Comparison of ENCODE assay signal across 16 mouse cellular contexts in the genomic region with DNA sequence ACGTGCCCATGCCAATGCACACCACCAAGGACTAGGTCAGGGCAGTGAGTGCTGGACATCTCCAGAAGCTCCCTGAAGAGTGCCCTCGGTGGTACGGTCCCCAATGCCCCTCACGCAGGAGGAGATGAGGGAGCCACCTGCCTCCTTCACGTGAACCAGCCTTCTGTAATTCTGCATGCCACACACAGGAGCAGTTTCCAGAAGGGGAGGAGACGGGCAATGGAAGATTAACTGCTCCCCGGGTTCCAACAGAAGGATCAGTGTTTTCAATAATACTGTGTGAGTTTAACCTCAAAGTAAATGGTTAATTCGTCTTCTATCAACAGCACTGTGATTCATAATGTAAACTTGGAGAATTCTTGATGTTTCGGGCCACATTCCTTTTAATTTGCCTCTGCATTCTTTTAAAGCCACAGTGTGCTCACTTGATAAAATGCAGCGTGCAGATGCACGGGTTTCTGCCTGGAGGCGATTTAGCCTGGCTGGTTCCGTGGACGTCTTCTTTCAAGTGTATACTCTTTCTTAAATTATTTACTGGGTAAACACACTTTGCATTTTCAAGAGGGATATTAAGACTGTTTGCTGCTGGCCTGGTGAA.
DNase-seq lines count a peak whose midpoint lies in the region; ATAC-seq lines count a peak whose summit lies in the region.
"Had no signal": no experiment of that assay in that cellular context is flagged by ENCODE, and none has a peak within 500 bp of the region (broad histone marks: within the 10 kb centered on the region; RNA-seq: fewer than 3 reads in every experiment).

No protein-coding gene starts in this region.

- H3K36me3 ChIP-seq in heart, embryonic 11.5 days (ENCODE audit: control insufficient read depth, insufficient read depth, low read length) = no peaks in the 10 kb centered on the region
- H3K36me3 ChIP-seq in midbrain, embryonic 15.5 days (replicated peaks) = no peaks in the 10 kb centered on the region
- no peaks in the 10 kb centered on the region for H3K36me3 ChIP-seq in midbrain, embryonic 13.5 days
- H3K36me3 ChIP-seq in stomach, embryonic 16.5 days (ENCODE audit: control insufficient read depth, insufficient read depth, low read length) = no peaks in the 10 kb centered on the region
- no peaks in the 10 kb centered on the region for H3K36me3 ChIP-seq in liver, embryonic 11.5 days (ENCODE audit: control insufficient read depth, insufficient read depth, low read length)
- H3K36me3 ChIP-seq: hindbrain, embryonic 15.5 days; midbrain, embryonic 12.5 days had no signal

- no peak overlapping the region for H3K4me3 ChIP-seq in heart, embryonic 11.5 days (ENCODE audit: low read depth, low read length)
- H3K4me3 ChIP-seq in midbrain, embryonic 15.5 days = no peak overlapping the region
- no peak overlapping the region for H3K4me3 ChIP-seq in midbrain, embryonic 13.5 days (replicated peaks)
- H3K4me3 ChIP-seq in stomach, embryonic 16.5 days (replicated peaks; ENCODE audit: low read length) = no peak overlapping the region
- H3K4me3 ChIP-seq in liver, embryonic 11.5 days (ENCODE audit: low read depth, low read length) = no peak overlapping the region
- H3K4me3 ChIP-seq: hindbrain, embryonic 15.5 days; left cerebral cortex, adult 2 months; midbrain, embryonic 12.5 days had no signal

- WGBS in heart, embryonic 11.5 days (ENCODE audit: insufficient replicate concordance) = 56% methylated on average over 14 of the region's 14 CpGs
- WGBS in midbrain, embryonic 15.5 days = 51% methylated on average over 14 of the region's 14 CpGs
- WGBS in midbrain, embryonic 13.5 days = 56% methylated on average over 14 of the region's 14 CpGs
- 15% methylated on average over 14 of the region's 14 CpGs for WGBS in stomach, embryonic 16.5 days
- 66% methylated on average over 14 of the region's 14 CpGs for WGBS in liver, embryonic 11.5 days

- peak overlapping the region; percentile 15; the same call in 1 of the 2 replicates for H3K27ac ChIP-seq in heart, embryonic 11.5 days (ENCODE audit: low read depth, low read length)
- H3K27ac ChIP-seq in midbrain, embryonic 15.5 days = peak overlapping the region; percentile 45
- H3K27ac ChIP-seq in midbrain, embryonic 13.5 days = no peak overlapping the region
- peak overlapping the region; percentile 1 for H3K27ac ChIP-seq in stomach, embryonic 16.5 days (ENCODE audit: low read length)
- no peak overlapping the region for H3K27ac ChIP-seq in liver, embryonic 11.5 days (ENCODE audit: low read depth, low read length)
- H3K27ac ChIP-seq: hindbrain, embryonic 15.5 days; left cerebral cortex, adult 2 months; midbrain, embryonic 12.5 days had no signal

- H3K4me2 ChIP-seq in heart, embryonic 11.5 days = no peak overlapping the region
- H3K4me2 ChIP-seq in midbrain, embryonic 15.5 days = no peak overlapping the region
- H3K4me2 ChIP-seq in midbrain, embryonic 13.5 days (replicated peaks) = no peak overlapping the region
- H3K4me2 ChIP-seq in stomach, embryonic 16.5 days (ENCODE audit: low read depth, low read length) = peak overlapping the region; percentile 37; the same call in 1 of the 2 replicates
- no peak overlapping the region for H3K4me2 ChIP-seq in liver, embryonic 11.5 days
- H3K4me2 ChIP-seq: hindbrain, embryonic 15.5 days; midbrain, embryonic 12.5 days had no signal

- no peak overlapping the region for H3K9ac ChIP-seq in heart, embryonic 11.5 days (ENCODE audit: low read depth, low read length)
- H3K9ac ChIP-seq in midbrain, embryonic 15.5 days = no peak overlapping the region
- no peak overlapping the region for H3K9ac ChIP-seq in midbrain, embryonic 13.5 days (replicated peaks)
- H3K9ac ChIP-seq in stomach, embryonic 16.5 days (ENCODE audit: low read length) = 0 out of 2 replicates have a peak overlapping the region, but pooled peaks have one; percentile 8
- no peak overlapping the region for H3K9ac ChIP-seq in liver, embryonic 11.5 days (ENCODE audit: low read depth, low read length)
- H3K9ac ChIP-seq: hindbrain, embryonic 15.5 days; midbrain, embryonic 12.5 days had no signal

- ATAC-seq in heart, embryonic 11.5 days (replicated peaks; ENCODE audit: insufficient number of reproducible peaks, low FRiP score, low TSS enrichment) = no peak
- ATAC-seq in midbrain, embryonic 15.5 days (replicated peaks) = no peak
- no peak for ATAC-seq in midbrain, embryonic 13.5 days
- ATAC-seq in stomach, embryonic 16.5 days (ENCODE audit: insufficient read depth, low FRiP score) = peak; percentile 35; the same call in 1 of the 2 replicates
- no peak for ATAC-seq in liver, embryonic 11.5 days (replicated peaks; ENCODE audit: low FRiP score)

- H3K4me1 ChIP-seq in heart, embryonic 11.5 days (ENCODE audit: control insufficient read depth, insufficient read depth, low read length) = peaks cover 12% of the 10 kb centered on the region
- H3K4me1 ChIP-seq in midbrain, embryonic 15.5 days = peaks cover 40% of the 10 kb centered on the region
- peaks cover 49% of the 10 kb centered on the region for H3K4me1 ChIP-seq in midbrain, embryonic 13.5 days (replicated peaks)
- peaks cover 30% of the 10 kb centered on the region for H3K4me1 ChIP-seq in stomach, embryonic 16.5 days (ENCODE audit: control insufficient read depth, insufficient read depth, low read length)
- no peaks in the 10 kb centered on the region; the same call in 1 of the 2 replicates for H3K4me1 ChIP-seq in liver, embryonic 11.5 days (replicated peaks; ENCODE audit: control insufficient read depth, insufficient read depth, low read length)

- no peaks in the 10 kb centered on the region for H3K9me3 ChIP-seq in heart, embryonic 11.5 days (replicated peaks; ENCODE audit: control insufficient read depth, low read length)
- H3K9me3 ChIP-seq in midbrain, embryonic 15.5 days = no peaks in the 10 kb centered on the region
- no peaks in the 10 kb centered on the region for H3K9me3 ChIP-seq in midbrain, embryonic 13.5 days
- no peaks in the 10 kb centered on the region for H3K9me3 ChIP-seq in stomach, embryonic 16.5 days (replicated peaks; ENCODE audit: control insufficient read depth, low read length)
- no peaks in the 10 kb centered on the region for H3K9me3 ChIP-seq in liver, embryonic 11.5 days (ENCODE audit: control insufficient read depth, low read length)
- H3K9me3 ChIP-seq: hindbrain, embryonic 15.5 days; midbrain, embryonic 12.5 days had no signal

- H3K27me3 ChIP-seq in heart, embryonic 11.5 days (ENCODE audit: control insufficient read depth, insufficient read depth, low read length) = no peaks in the 10 kb centered on the region
- no peaks in the 10 kb centered on the region for H3K27me3 ChIP-seq in midbrain, embryonic 15.5 days (replicated peaks)
- no peaks in the 10 kb centered on the region for H3K27me3 ChIP-seq in midbrain, embryonic 13.5 days
- no peaks in the 10 kb centered on the region for H3K27me3 ChIP-seq in stomach, embryonic 16.5 days (ENCODE audit: control insufficient read depth, insufficient read depth, low read length)
- H3K27me3 ChIP-seq in liver, embryonic 11.5 days (replicated peaks; ENCODE audit: control insufficient read depth, insufficient read depth, low read length) = no peaks in the 10 kb centered on the region
- H3K27me3 ChIP-seq: hindbrain, embryonic 15.5 days had no signal

- DNase-seq in heart, adult 11 months = no peak
- DNase-seq in kidney, adult 8-10 months = peak; percentile 60 to 62
- no peak for DNase-seq in frontal cortex, postnatal 25 days (ENCODE audit: low spot score in 2 of 2)
- no peak for DNase-seq in liver, embryonic 11.5 days (ENCODE audit: low spot score)
- DNase-seq: adrenal gland, postnatal 14 days; B cell, adult 2 months; heart, postnatal 14 days; liver; lung, postnatal 4 days had no signal

Comparison
In these comparisons a context has a peak if more than half of its experiments do, and no peak if none do; other contexts are left out.
1. H3K27ac ChIP-seq: peak in heart, embryonic 11.5 days (single experiment), midbrain, embryonic 15.5 days (single experiment) and stomach, embryonic 16.5 days (single experiment); none in midbrain, embryonic 13.5 days (single experiment) and liver, embryonic 11.5 days (single experiment).
2. DNase-seq: peak in kidney, adult 8-10 months (2 of 2); none in heart, adult 11 months (single experiment), frontal cortex, postnatal 25 days (0 of 2) and liver, embryonic 11.5 days (single experiment).